Mouse (Mus musculus): ENCODE data around the gene Bcap31. TPM values are rescaled to one million over a fixed set of nuclear protein-coding genes. Genes with fewer than 3 reads are reported as not detected.
A peak's percentile ranks its signal among the peaks of the same experiment; 100 is the strongest.

The Bcap31 gene
- polyA plus RNA-seq, 1 experiment: 255 TPM

GRCm38 (mm10) chrX:73650869-73651268, 65.1 kb downstream of the Bcap31 start:
- Histone ChIP-seq H3K4me1 (ENCODE audit: control insufficient read depth, insufficient read depth, low read length) (no peaks in the 10 kb centered on the region), H3K4me3 (ENCODE audit: insufficient read depth, low read depth, low read length) (no peak overlapping the region), H3K27ac (ENCODE audit: insufficient read depth, low read depth, low read length) (no peak overlapping the region)
- TF ChIP-seq POLR2A (IDR thresholded peaks at IDR 0.05; ENCODE audit: insufficient read depth, low read depth, low read length): no peak
- TF ChIP-seq CTCF (IDR thresholded peaks at IDR 0.05; ENCODE audit: insufficient read depth, low read depth, low read length): no peak
- WGBS: 81% methylated on average over 3 of the region's 3 CpGs

- TF ChIP-seq POLR2A (IDR thresholded peaks at IDR 0.05; ENCODE audit: insufficient read depth, low read depth, low read length): no peak
- no peak for TF ChIP-seq CTCF (IDR thresholded peaks at IDR 0.05; ENCODE audit: insufficient read depth, low read depth, low read length)
- WGBS: 52% methylated on average over 4 of the region's 4 CpGs
- Histone ChIP-seq H3K4me3 (ENCODE audit: insufficient read depth, low read depth, low read length) (no peak overlapping the region), H3K4me1 (ENCODE audit: control insufficient read depth, insufficient read depth, low read length) (peaks cover 2% of the 10 kb centered on the region; the same call in 1 of the 2 replicates), H3K27ac (ENCODE audit: insufficient read depth, low read depth, low read length) (no peak overlapping the region)
These were observed 70.9 kb downstream of the Bcap31 start for GRCm38 (mm10) chrX:73645121-73645520.

- H3K4me3 ChIP-seq (ENCODE audit: insufficient read depth, low read depth, low read length): peak overlapping the region; percentile 21
- no peak for TF ChIP-seq POLR2A (IDR thresholded peaks at IDR 0.05; ENCODE audit: insufficient read depth, low read depth, low read length)
- no peak for TF ChIP-seq CTCF (IDR thresholded peaks at IDR 0.05; ENCODE audit: insufficient read depth, low read depth, low read length)
- WGBS: 19% methylated on average over 38 of the region's 41 CpGs
These were observed 76.0 kb downstream of the Bcap31 start for GRCm38 (mm10) chrX:73639901-73640469.

GRCm38 (mm10) chrX:73639255-73639675, 76.7 kb downstream of the Bcap31 start, which contains the start of gene Dusp9:
Dusp9 (plus strand) TSS chrX:73639419.
- Histone ChIP-seq H3K4me3 (ENCODE audit: insufficient read depth, low read depth, low read length) (peak within 1 kb of the TSS; percentile 30), H3K27ac (ENCODE audit: insufficient read depth, low read depth, low read length) (no peak within 1 kb of the TSS), H3K4me1 (ENCODE audit: control insufficient read depth, insufficient read depth, low read length) (peaks cover 27% of the 10 kb centered on the region)
- TF ChIP-seq POLR2A (IDR thresholded peaks at IDR 0.05; ENCODE audit: insufficient read depth, low read depth, low read length) (no peak), CTCF (IDR thresholded peaks at IDR 0.05; ENCODE audit: insufficient read depth, low read depth, low read length) (no peak)
- 24% methylated on average over 28 of the region's 28 CpGs for WGBS

More at GRCm38 (mm10) chrX:73639901-73640469, 76.0 kb downstream of the Bcap31 start:
- Histone ChIP-seq H3K27ac (ENCODE audit: insufficient read depth, low read depth, low read length) (no peak overlapping the region), H3K4me1 (ENCODE audit: control insufficient read depth, insufficient read depth, low read length) (peaks cover 27% of the 10 kb centered on the region)

GRCm38 (mm10) chrX:73637415-73637814, 78.6 kb downstream of the Bcap31 start:
- 24% methylated on average over 19 of the region's 19 CpGs for WGBS
- peaks cover 27% of the 10 kb centered on the region for H3K4me1 ChIP-seq (ENCODE audit: control insufficient read depth, insufficient read depth, low read length)
- H3K4me3 ChIP-seq (ENCODE audit: insufficient read depth, low read depth, low read length): peak overlapping the region; percentile 34
- H3K27ac ChIP-seq (ENCODE audit: insufficient read depth, low read depth, low read length): no peak overlapping the region
- no peak for TF ChIP-seq CTCF (IDR thresholded peaks at IDR 0.05; ENCODE audit: insufficient read depth, low read depth, low read length)
- TF ChIP-seq POLR2A (IDR thresholded peaks at IDR 0.05; ENCODE audit: insufficient read depth, low read depth, low read length): no peak

Other genes starting within 250 kb of the Bcap31 start
- gene Bgn, start 232.6 kb downstream of the Bcap31 start, polyA plus RNA-seq (2012; ENCODE audit: insufficient read depth, insufficient read length, low replicate concordance, missing spikeins): not detected in 2 replicates
- gene Atp2b3, start 213.1 kb downstream of the Bcap31 start, polyA plus RNA-seq (2012; ENCODE audit: insufficient read depth, insufficient read length, low replicate concordance, missing spikeins): not detected in 2 replicates
- not detected in 2 replicates for gene Dusp9, start 76.8 kb downstream of the Bcap31 start, polyA plus RNA-seq (2012; ENCODE audit: insufficient read depth, insufficient read length, low replicate concordance, missing spikeins)
- gene Pnck, start 56.1 kb downstream of the Bcap31 start, polyA plus RNA-seq (2012; ENCODE audit: insufficient read depth, insufficient read length, low replicate concordance, missing spikeins): not detected in 2 replicates
- 112 TPM in 1 of 2 replicates, not detected in the other for gene Slc6a8, start 43.0 kb downstream of the Bcap31 start, polyA plus RNA-seq (2012; ENCODE audit: insufficient read depth, insufficient read length, low replicate concordance, missing spikeins)
- gene Abcd1, start 422 bp upstream of the Bcap31 start, polyA plus RNA-seq (2012; ENCODE audit: insufficient read depth, insufficient read length, low replicate concordance, missing spikeins): not detected in 2 replicates
- gene Plxnb3, start 40.9 kb upstream of the Bcap31 start, polyA plus RNA-seq (2012; ENCODE audit: insufficient read depth, insufficient read length, low replicate concordance, missing spikeins): not detected in 2 replicates
- gene Srpk3, start 58.2 kb upstream of the Bcap31 start, polyA plus RNA-seq (2012; ENCODE audit: insufficient read depth, insufficient read length, low replicate concordance, missing spikeins): not detected in 2 replicates
- gene Idh3g, start 70.7 kb upstream of the Bcap31 start, polyA plus RNA-seq (2012; ENCODE audit: insufficient read depth, insufficient read length, low replicate concordance, missing spikeins): not detected in 2 replicates
- gene Ssr4, start 70.9 kb upstream of the Bcap31 start, polyA plus RNA-seq (2012; ENCODE audit: insufficient read depth, insufficient read length, low replicate concordance, missing spikeins): not detected in 2 replicates
- 83.9 TPM in 1 of 2 replicates, not detected in the other for gene Pdzd4, start 108.8 kb upstream of the Bcap31 start, polyA plus RNA-seq (2012; ENCODE audit: insufficient read depth, insufficient read length, low replicate concordance, missing spikeins)
- gene Avpr2, start 175.9 kb upstream of the Bcap31 start, polyA plus RNA-seq (2012; ENCODE audit: insufficient read depth, insufficient read length, low replicate concordance, missing spikeins): not detected in 2 replicates
- not detected in 2 replicates for gene L1cam, start 179.9 kb upstream of the Bcap31 start, polyA plus RNA-seq (2012; ENCODE audit: insufficient read depth, insufficient read length, low replicate concordance, missing spikeins)
- not detected in 2 replicates for gene Arhgap4, start 205.7 kb upstream of the Bcap31 start, polyA plus RNA-seq (2012; ENCODE audit: insufficient read depth, insufficient read length, low replicate concordance, missing spikeins)
- not detected in 2 replicates for gene Naa10, start 205.8 kb upstream of the Bcap31 start, polyA plus RNA-seq (2012; ENCODE audit: insufficient read depth, insufficient read length, low replicate concordance, missing spikeins)
- gene Renbp, start 214.7 kb upstream of the Bcap31 start, polyA plus RNA-seq (2012; ENCODE audit: insufficient read depth, insufficient read length, low replicate concordance, missing spikeins): not detected in 2 replicates